Mouse (Mus musculus): ENCODE measurements around the gene Csnk1g1. TPM values are rescaled to one million over a fixed set of nuclear protein-coding genes. Genes with fewer than 3 reads are reported as not detected.
A peak's percentile ranks its signal among the peaks of the same experiment; 100 is the strongest.

Gene Csnk1g1
- total RNA-seq, 2 experiments from 2014 or later = 11.9 to 12.0 TPM

- DNase-seq (ENCODE audit: low spot score) = no peak
- intact Hi-C loops (cut with DNase I) = no loop called here
Measured at GRCm38 (mm10) chr9:65987021-65987420, 78.3 kb downstream of the Csnk1g1 start.

GRCm38 (mm10) chr9:65995603-65996376 is 87.1 kb downstream of the Csnk1g1 start:
- no peak for DNase-seq (ENCODE audit: low spot score)
- intact Hi-C loops (cut with DNase I) = no loop called here

- DNase-seq (ENCODE audit: low spot score) = no peak
- intact Hi-C loops (cut with DNase I) = no loop called here
Measured at GRCm38 (mm10) chr9:65998965-65999364, 90.2 kb downstream of the Csnk1g1 start.

GRCm38 (mm10) chr9:66004380-66004779 is 95.7 kb downstream of the Csnk1g1 start:
- intact Hi-C loops (cut with DNase I) = loop anchor here (10.0 kb wide), 1 partner anchor 310 kb away; no protein-coding TSS in a partner anchor
- no peak for DNase-seq (ENCODE audit: low spot score)

- intact Hi-C loops (cut with DNase I) = loop anchor here (5.0 to 10.0 kb wide), 2 partner anchors 100 to 313 kb away; partner anchors contain the start of genes Csnk1g1 and Trip4
Measured at GRCm38 (mm10) chr9:66007603-66008202, 99.0 kb downstream of the Csnk1g1 start.

GRCm38 (mm10) chr9:66020601-66021000 is 111.9 kb downstream of the Csnk1g1 start:
- intact Hi-C loops (cut with DNase I) = no loop called here
- no peak for DNase-seq (ENCODE audit: low spot score)

More at GRCm38 (mm10) chr9:66007603-66008202, 99.0 kb downstream of the Csnk1g1 start:
- no peak for DNase-seq (ENCODE audit: low spot score)

- DNase-seq (ENCODE audit: low spot score) = no peak
- intact Hi-C loops (cut with DNase I) = loop anchor here (5.0 kb wide), 1 partner anchor 49 kb away; no protein-coding TSS in a partner anchor
Measured at GRCm38 (mm10) chr9:66038082-66038481, 129.4 kb downstream of the Csnk1g1 start.

- intact Hi-C loops (cut with DNase I) = loop anchor here (5.0 kb wide), 1 partner anchor 49 kb away; no protein-coding TSS in a partner anchor
- no peak for DNase-seq (ENCODE audit: low spot score)
Measured at GRCm38 (mm10) chr9:66038581-66038980, 129.9 kb downstream of the Csnk1g1 start.

GRCm38 (mm10) chr9:66039290-66039689 is 130.6 kb downstream of the Csnk1g1 start:
- no peak for DNase-seq (ENCODE audit: low spot score)
- intact Hi-C loops (cut with DNase I) = loop anchor here (5.0 kb wide), 1 partner anchor 48 kb away; no protein-coding TSS in a partner anchor

GRCm38 (mm10) chr9:66040801-66041200 is 132.1 kb downstream of the Csnk1g1 start:
- no peak for DNase-seq (ENCODE audit: low spot score)
- intact Hi-C loops (cut with DNase I) = no loop called here

GRCm38 (mm10) chr9:66042331-66042730 is 133.6 kb downstream of the Csnk1g1 start:
- no peak for DNase-seq (ENCODE audit: low spot score)
- intact Hi-C loops (cut with DNase I) = no loop called here

GRCm38 (mm10) chr9:66043241-66043640 is 134.5 kb downstream of the Csnk1g1 start:
- no peak for DNase-seq (ENCODE audit: low spot score)
- intact Hi-C loops (cut with DNase I) = no loop called here

- intact Hi-C loops (cut with DNase I) = loop anchor here (5.0 kb wide), 1 partner anchor 37 kb away; no protein-coding TSS in a partner anchor
- no peak for DNase-seq (ENCODE audit: low spot score)
Measured at GRCm38 (mm10) chr9:66049931-66050601, 141.3 kb downstream of the Csnk1g1 start.

GRCm38 (mm10) chr9:66051493-66051892 is 142.8 kb downstream of the Csnk1g1 start:
- DNase-seq (ENCODE audit: low spot score) = no peak
- intact Hi-C loops (cut with DNase I) = loop anchor here (5.0 kb wide), 1 partner anchor 36 kb away; no protein-coding TSS in a partner anchor

- DNase-seq (ENCODE audit: low spot score) = no peak
- intact Hi-C loops (cut with DNase I) = loop anchor here (5.0 kb wide), 1 partner anchor 35 kb away; no protein-coding TSS in a partner anchor
Measured at GRCm38 (mm10) chr9:66052731-66053130, 144.0 kb downstream of the Csnk1g1 start.

GRCm38 (mm10) chr9:66053620-66054019 is 144.9 kb downstream of the Csnk1g1 start:
- intact Hi-C loops (cut with DNase I) = loop anchor here (5.0 kb wide), 1 partner anchor 34 kb away; no protein-coding TSS in a partner anchor
- DNase-seq (ENCODE audit: low spot score) = no peak

- peak; percentile 98 for DNase-seq (ENCODE audit: low spot score)
- intact Hi-C loops (cut with DNase I) = loop anchor here (5.0 kb wide), 1 partner anchor 63 kb away; no protein-coding TSS in a partner anchor
Measured at GRCm38 (mm10) chr9:66059583-66060307, 151.0 kb downstream of the Csnk1g1 start, which contains the start of gene Ppib. Ppib (plus strand) TSS chr9:66060222.

- no peak for DNase-seq (ENCODE audit: low spot score)
- intact Hi-C loops (cut with DNase I) = loop anchor here (5.0 kb wide), 1 partner anchor 62 kb away; no protein-coding TSS in a partner anchor
Measured at GRCm38 (mm10) chr9:66060308-66060647, 151.6 kb downstream of the Csnk1g1 start.

- no peak for DNase-seq (ENCODE audit: low spot score)
- intact Hi-C loops (cut with DNase I) = loop anchor here (5.0 kb wide), 1 partner anchor 61 kb away; no protein-coding TSS in a partner anchor
Measured at GRCm38 (mm10) chr9:66060986-66061385, 152.3 kb downstream of the Csnk1g1 start.
